Mouse (Mus musculus): ENCODE results near the gene Atp2a2.

DNA sequence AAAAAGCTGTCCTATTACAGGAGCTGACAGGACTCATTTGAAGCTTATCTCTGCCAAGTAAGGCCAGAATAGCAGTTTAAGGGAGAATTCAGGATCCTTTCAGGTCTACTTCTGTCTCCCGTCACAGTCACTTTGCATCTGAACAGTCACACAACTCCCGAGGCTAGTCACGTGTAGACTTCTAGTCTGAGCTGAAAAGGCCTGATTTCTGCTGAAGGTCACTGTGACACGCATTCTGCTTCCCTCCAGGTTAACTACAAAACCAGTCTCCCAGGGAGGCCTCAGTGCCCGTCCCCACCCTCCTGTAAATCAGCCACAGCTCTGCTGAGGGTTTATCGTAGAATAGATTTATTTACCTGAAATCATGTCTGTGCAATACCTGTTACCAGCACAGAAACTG is 48.8 kb downstream of the Atp2a2 start:
- no peak for TF ChIP-seq CTCF (conservative IDR thresholded peaks at IDR 0.05; ENCODE audit: insufficient read depth, insufficient read length, low read depth, low read length)
- TF ChIP-seq POLR2A (IDR thresholded peaks at IDR 0.05; ENCODE audit: low read depth, low read length) = no peak

All from kidney, adult 2 months (tissue).